Mouse (Mus musculus): ENCODE results near the gene Agap1. TPM values are rescaled to one million over a fixed set of nuclear protein-coding genes. Genes with fewer than 3 reads are reported as not detected.

Agap1 gene
- polyA plus RNA-seq, 1 experiment from 2014 or later = 7.6 TPM

GRCm38 (mm10) chr1:89849861-89850230, 395.2 kb downstream of the Agap1 start:
- Histone ChIP-seq H3K4me1 (replicated peaks; ENCODE audit: control insufficient read depth, insufficient read depth, low read length) (no peaks in the 10 kb centered on the region), H3K4me3 (ENCODE audit: low read length) (no peak overlapping the region), H3K9ac (ENCODE audit: low read length) (no peak overlapping the region), H3K4me2 (ENCODE audit: low read depth, low read length) (no peak overlapping the region), H3K36me3 (ENCODE audit: control insufficient read depth, insufficient read depth, low read length) (no peaks in the 10 kb centered on the region), H3K9me3 (ENCODE audit: control insufficient read depth, low read length) (no peaks in the 10 kb centered on the region), H3K27ac (ENCODE audit: low read length) (no peak overlapping the region), H3K27me3 (ENCODE audit: control insufficient read depth, insufficient read depth, low read depth, low read length) (no peaks in the 10 kb centered on the region)
- 77% methylated on average over 7 of the region's 7 CpGs for WGBS
- ATAC-seq (ENCODE audit: low read depth) = no peak

GRCm38 (mm10) chr1:89850681-89851414, 396.2 kb downstream of the Agap1 start:
- no peak overlapping the region for H3K4me2 ChIP-seq (ENCODE audit: low read depth, low read length)
- H3K27me3 ChIP-seq (ENCODE audit: control insufficient read depth, insufficient read depth, low read depth, low read length) = no peaks in the 10 kb centered on the region
- no peak overlapping the region for H3K4me3 ChIP-seq (ENCODE audit: low read length)
- no peak overlapping the region for H3K9ac ChIP-seq (ENCODE audit: low read length)
- 82% methylated on average over 11 of the region's 11 CpGs for WGBS
- H3K4me1 ChIP-seq (replicated peaks; ENCODE audit: control insufficient read depth, insufficient read depth, low read length) = no peaks in the 10 kb centered on the region
- H3K9me3 ChIP-seq (ENCODE audit: control insufficient read depth, low read length) = no peaks in the 10 kb centered on the region
- H3K36me3 ChIP-seq (ENCODE audit: control insufficient read depth, insufficient read depth, low read length) = no peaks in the 10 kb centered on the region
- no peak for ATAC-seq (ENCODE audit: low read depth)
- H3K27ac ChIP-seq (ENCODE audit: low read length) = no peak overlapping the region

- Histone ChIP-seq H3K36me3 (ENCODE audit: control insufficient read depth, insufficient read depth, low read length) (no peaks in the 10 kb centered on the region), H3K9me3 (ENCODE audit: control insufficient read depth, low read length) (no peaks in the 10 kb centered on the region), H3K9ac (ENCODE audit: low read length) (no peak overlapping the region), H3K27ac (ENCODE audit: low read length) (no peak overlapping the region), H3K4me3 (ENCODE audit: low read length) (no peak overlapping the region), H3K4me1 (replicated peaks; ENCODE audit: control insufficient read depth, insufficient read depth, low read length) (no peaks in the 10 kb centered on the region), H3K4me2 (ENCODE audit: low read depth, low read length) (no peak overlapping the region), H3K27me3 (ENCODE audit: control insufficient read depth, insufficient read depth, low read depth, low read length) (no peaks in the 10 kb centered on the region)
- no peak for ATAC-seq (ENCODE audit: low read depth)
- 33% methylated on average over 3 of the region's 3 CpGs for WGBS
Observed at GRCm38 (mm10) chr1:89859182-89859581, 404.6 kb downstream of the Agap1 start.

- no peak overlapping the region for H3K4me2 ChIP-seq (ENCODE audit: low read depth, low read length)
- 62% methylated on average over 2 of the region's 2 CpGs for WGBS
- H3K4me1 ChIP-seq (replicated peaks; ENCODE audit: control insufficient read depth, insufficient read depth, low read length) = no peaks in the 10 kb centered on the region
- no peaks in the 10 kb centered on the region for H3K36me3 ChIP-seq (ENCODE audit: control insufficient read depth, insufficient read depth, low read length)
- no peak overlapping the region for H3K9ac ChIP-seq (ENCODE audit: low read length)
- ATAC-seq (ENCODE audit: low read depth) = no peak
- no peaks in the 10 kb centered on the region for H3K9me3 ChIP-seq (ENCODE audit: control insufficient read depth, low read length)
- no peaks in the 10 kb centered on the region for H3K27me3 ChIP-seq (ENCODE audit: control insufficient read depth, insufficient read depth, low read depth, low read length)
- H3K27ac ChIP-seq (ENCODE audit: low read length) = no peak overlapping the region
- no peak overlapping the region for H3K4me3 ChIP-seq (ENCODE audit: low read length)
Observed at GRCm38 (mm10) chr1:89860017-89860730, 405.6 kb downstream of the Agap1 start.

- Histone ChIP-seq H3K4me2 (ENCODE audit: low read depth, low read length) (no peak overlapping the region), H3K4me1 (replicated peaks; ENCODE audit: control insufficient read depth, insufficient read depth, low read length) (peaks cover 3% of the 10 kb centered on the region; the same call in 1 of the 2 replicates), H3K27me3 (ENCODE audit: control insufficient read depth, insufficient read depth, low read depth, low read length) (no peaks in the 10 kb centered on the region), H3K27ac (ENCODE audit: low read length) (no peak overlapping the region), H3K36me3 (ENCODE audit: control insufficient read depth, insufficient read depth, low read length) (no peaks in the 10 kb centered on the region), H3K4me3 (ENCODE audit: low read length) (no peak overlapping the region), H3K9me3 (ENCODE audit: control insufficient read depth, low read length) (no peaks in the 10 kb centered on the region), H3K9ac (ENCODE audit: low read length) (no peak overlapping the region)
- WGBS = 58% methylated on average over 6 of the region's 6 CpGs
- no peak for ATAC-seq (ENCODE audit: low read depth)
Observed at GRCm38 (mm10) chr1:89865787-89866186, 411.2 kb downstream of the Agap1 start.

GRCm38 (mm10) chr1:89867847-89868246, 413.2 kb downstream of the Agap1 start:
- WGBS = 61% methylated on average over 4 of the region's 4 CpGs
- Histone ChIP-seq H3K4me2 (ENCODE audit: low read depth, low read length) (no peak overlapping the region), H3K4me3 (ENCODE audit: low read length) (no peak overlapping the region), H3K9ac (ENCODE audit: low read length) (no peak overlapping the region), H3K27me3 (ENCODE audit: control insufficient read depth, insufficient read depth, low read depth, low read length) (no peaks in the 10 kb centered on the region), H3K36me3 (ENCODE audit: control insufficient read depth, insufficient read depth, low read length) (no peaks in the 10 kb centered on the region), H3K4me1 (replicated peaks; ENCODE audit: control insufficient read depth, insufficient read depth, low read length) (peaks cover 3% of the 10 kb centered on the region; the same call in 1 of the 2 replicates), H3K9me3 (ENCODE audit: control insufficient read depth, low read length) (no peaks in the 10 kb centered on the region), H3K27ac (ENCODE audit: low read length) (no peak overlapping the region)
- no peak for ATAC-seq (ENCODE audit: low read depth)

- Histone ChIP-seq H3K9me3 (ENCODE audit: control insufficient read depth, low read length) (no peaks in the 10 kb centered on the region), H3K4me2 (ENCODE audit: low read depth, low read length) (no peak overlapping the region), H3K27ac (ENCODE audit: low read length) (no peak overlapping the region), H3K27me3 (ENCODE audit: control insufficient read depth, insufficient read depth, low read depth, low read length) (no peaks in the 10 kb centered on the region), H3K4me3 (ENCODE audit: low read length) (no peak overlapping the region), H3K9ac (ENCODE audit: low read length) (no peak overlapping the region), H3K36me3 (ENCODE audit: control insufficient read depth, insufficient read depth, low read length) (no peaks in the 10 kb centered on the region), H3K4me1 (replicated peaks; ENCODE audit: control insufficient read depth, insufficient read depth, low read length) (peaks cover 3% of the 10 kb centered on the region; the same call in 1 of the 2 replicates)
- no peak for ATAC-seq (ENCODE audit: low read depth)
- WGBS = 47% methylated on average over 12 of the region's 12 CpGs
Observed at GRCm38 (mm10) chr1:89870134-89870905, 415.7 kb downstream of the Agap1 start.

GRCm38 (mm10) chr1:89870906-89871211, 416.3 kb downstream of the Agap1 start:
- no peak overlapping the region for H3K4me2 ChIP-seq (ENCODE audit: low read depth, low read length)
- no peak overlapping the region for H3K9ac ChIP-seq (ENCODE audit: low read length)
- no peaks in the 10 kb centered on the region for H3K36me3 ChIP-seq (ENCODE audit: control insufficient read depth, insufficient read depth, low read length)
- no peak for ATAC-seq (ENCODE audit: low read depth)
- H3K4me3 ChIP-seq (ENCODE audit: low read length) = no peak overlapping the region
- no peaks in the 10 kb centered on the region for H3K9me3 ChIP-seq (ENCODE audit: control insufficient read depth, low read length)
- WGBS = 71% methylated on average over 6 of the region's 6 CpGs
- peaks cover 3% of the 10 kb centered on the region; the same call in 1 of the 2 replicates for H3K4me1 ChIP-seq (replicated peaks; ENCODE audit: control insufficient read depth, insufficient read depth, low read length)
- no peaks in the 10 kb centered on the region for H3K27me3 ChIP-seq (ENCODE audit: control insufficient read depth, insufficient read depth, low read depth, low read length)
- no peak overlapping the region for H3K27ac ChIP-seq (ENCODE audit: low read length)

GRCm38 (mm10) chr1:89876346-89877072, 421.9 kb downstream of the Agap1 start:
- Histone ChIP-seq H3K27me3 (ENCODE audit: control insufficient read depth, insufficient read depth, low read depth, low read length) (no peaks in the 10 kb centered on the region), H3K9ac (ENCODE audit: low read length) (no peak overlapping the region), H3K4me2 (ENCODE audit: low read depth, low read length) (no peak overlapping the region), H3K9me3 (ENCODE audit: control insufficient read depth, low read length) (no peaks in the 10 kb centered on the region), H3K36me3 (ENCODE audit: control insufficient read depth, insufficient read depth, low read length) (no peaks in the 10 kb centered on the region), H3K27ac (ENCODE audit: low read length) (no peak overlapping the region), H3K4me1 (replicated peaks; ENCODE audit: control insufficient read depth, insufficient read depth, low read length) (peaks cover 3% of the 10 kb centered on the region; the same call in 1 of the 2 replicates), H3K4me3 (ENCODE audit: low read length) (no peak overlapping the region)
- peak; percentile 79 for ATAC-seq (ENCODE audit: low read depth)
- WGBS = 22% methylated on average over 5 of the region's 5 CpGs

Measured in lung, embryonic 16.5 days (tissue).